Mouse (Mus musculus) CH12F3 (cell line): ENCODE results near the gene Copa.

Experiments
- in situ Hi-C: fragments of 300-500 bp; cut with MboI; formaldehyde crosslinking; loops from 2 replicates; pipeline ENCODE4 v1.14.3; 2020; ENCODE audit warnings: low sequenced_read_pairs

Copa gene

GRCm38 (mm10) chr1:172082101-172082898, at the start of gene Copa, which contains the start of gene Ncstn:
Copa (plus strand) TSS chr1:172082529.
Ncstn (minus strand) TSS chr1:172082795.
- in situ Hi-C loops = no loop called here

- in situ Hi-C loops = no loop called here
These were observed 35.9 kb upstream of the Copa start for GRCm38 (mm10) chr1:172046410-172046809.

- in situ Hi-C loops = no loop called here
These were observed 35.4 kb upstream of the Copa start for GRCm38 (mm10) chr1:172046938-172047337.

GRCm38 (mm10) chr1:172048241-172048734, 34.0 kb upstream of the Copa start:
- in situ Hi-C loops = no loop called here

GRCm38 (mm10) chr1:172049131-172049782, 33.1 kb upstream of the Copa start:
- in situ Hi-C loops = no loop called here

- in situ Hi-C loops = no loop called here
These were observed 29.5 kb upstream of the Copa start for GRCm38 (mm10) chr1:172052766-172053279.

- in situ Hi-C loops = no loop called here
These were observed 28.5 kb upstream of the Copa start for GRCm38 (mm10) chr1:172053541-172054440.

- in situ Hi-C loops = no loop called here
These were observed 26.1 kb upstream of the Copa start for GRCm38 (mm10) chr1:172056251-172056650.

GRCm38 (mm10) chr1:172057491-172057921, 24.8 kb upstream of the Copa start, which contains the start of gene Nhlh1:
Nhlh1 (minus strand) TSS chr1:172057573.
- in situ Hi-C loops = no loop called here

- in situ Hi-C loops = no loop called here
These were observed 24.0 kb upstream of the Copa start for GRCm38 (mm10) chr1:172058321-172058720.

- in situ Hi-C loops = no loop called here
These were observed 23.5 kb upstream of the Copa start for GRCm38 (mm10) chr1:172058874-172059273.

- in situ Hi-C loops = no loop called here
These were observed 21.7 kb upstream of the Copa start for GRCm38 (mm10) chr1:172060659-172061058.

- in situ Hi-C loops = no loop called here
These were observed 21.1 kb upstream of the Copa start for GRCm38 (mm10) chr1:172061217-172061616.

- in situ Hi-C loops = no loop called here
These were observed 20.2 kb upstream of the Copa start for GRCm38 (mm10) chr1:172062101-172062500.

GRCm38 (mm10) chr1:172063291-172064023, 18.9 kb upstream of the Copa start:
- in situ Hi-C loops = no loop called here

GRCm38 (mm10) chr1:172064613-172065141, 17.7 kb upstream of the Copa start:
- in situ Hi-C loops = no loop called here

GRCm38 (mm10) chr1:172070227-172070626, 12.1 kb upstream of the Copa start:
- in situ Hi-C loops = no loop called here

GRCm38 (mm10) chr1:172071556-172071955, 10.8 kb upstream of the Copa start:
- in situ Hi-C loops = no loop called here

- in situ Hi-C loops = no loop called here
These were observed 9.7 kb upstream of the Copa start for GRCm38 (mm10) chr1:172072604-172073003.

GRCm38 (mm10) chr1:172077981-172078380, 4.3 kb upstream of the Copa start:
- in situ Hi-C loops = no loop called here
